ENCODE assay signal across 9 mouse cellular contexts in the genomic region with DNA sequence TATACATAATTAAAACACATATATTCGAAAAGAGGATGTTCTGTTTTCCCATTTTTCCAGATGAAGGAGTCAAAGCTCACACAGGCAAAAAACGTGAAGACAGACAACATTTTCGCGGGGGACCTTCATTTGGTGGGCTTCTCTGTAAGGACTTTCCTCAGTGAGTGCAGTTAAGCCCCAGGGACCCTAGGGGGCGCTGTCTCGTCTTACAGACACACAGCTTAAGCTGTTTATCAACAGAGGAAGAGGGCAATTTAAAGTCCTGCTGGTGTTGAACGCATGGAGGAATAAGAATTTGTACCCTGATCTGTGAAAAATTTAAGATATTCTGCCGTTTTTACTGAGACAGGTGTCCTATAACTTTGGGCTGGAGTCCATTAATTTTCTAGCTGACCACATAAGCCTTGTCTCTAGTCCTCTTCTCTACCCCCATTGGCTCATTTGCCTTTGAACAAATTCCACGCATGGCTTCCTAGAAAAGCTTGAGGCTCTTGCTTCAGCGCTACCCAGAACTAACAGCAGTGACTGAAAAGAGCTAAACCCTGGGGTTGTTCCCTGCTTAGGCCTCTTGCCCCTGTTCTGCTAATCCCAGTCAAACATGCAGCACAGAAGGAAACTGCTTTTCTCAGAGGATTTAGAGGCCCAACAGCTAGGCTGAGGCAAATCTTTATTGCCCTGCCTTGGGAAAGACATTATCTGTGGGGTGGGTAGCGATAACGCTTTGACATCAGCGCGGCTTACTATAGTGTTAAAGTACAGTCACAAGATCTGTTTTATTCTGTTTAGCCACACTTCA.
A peak's percentile ranks its signal among the peaks of the same experiment; 100 is the strongest.
DNase-seq lines count a peak whose midpoint lies in the region; ATAC-seq and TF ChIP-seq lines count a peak whose summit lies in the region.
"Had no signal": no experiment of that assay in that cellular context is flagged by ENCODE, and none has a peak within 500 bp of the region (broad histone marks: within the 10 kb centered on the region; RNA-seq: fewer than 3 reads in every experiment).

No protein-coding gene starts in this region.

- TF ChIP-seq EP300 in liver, postnatal 0 days (IDR thresholded peaks at IDR 0.05; ENCODE audit: low read depth): no peak
- TF ChIP-seq EP300 in stomach, postnatal 0 days (optimal IDR thresholded peaks at IDR 0.05): no peak

- peak; percentile 64 for DNase-seq in forebrain, embryonic 11.5 days (ENCODE audit: low spot score)
- peak; percentile 53 for DNase-seq in embryo, embryonic 10.5 days (ENCODE audit: low spot score)
- peak; percentile 21 for DNase-seq in liver, postnatal 0 days
- DNase-seq in stomach, postnatal 0 days (ENCODE audit: low spot score): no peak
- no peak for DNase-seq in urinary bladder, postnatal 4 days (ENCODE audit: low spot score in 2 of 2)

- no peaks in the 10 kb centered on the region for H3K27me3 ChIP-seq in forebrain, embryonic 11.5 days (ENCODE audit: control insufficient read depth, insufficient read depth, low read length)
- no peaks in the 10 kb centered on the region for H3K27me3 ChIP-seq in forebrain, embryonic 16.5 days (replicated peaks; ENCODE audit: control insufficient read depth, insufficient read depth, low read length)
- H3K27me3 ChIP-seq in E14TG2a.4 (ENCODE audit: insufficient read depth, low read length): no peaks in the 10 kb centered on the region
- no peaks in the 10 kb centered on the region for H3K27me3 ChIP-seq in liver, postnatal 0 days (ENCODE audit: insufficient read depth, low read length)
- no peaks in the 10 kb centered on the region for H3K27me3 ChIP-seq in stomach, postnatal 0 days (ENCODE audit: control insufficient read depth, insufficient read depth, low read length)
- no peaks in the 10 kb centered on the region for H3K27me3 ChIP-seq in hindbrain, embryonic 12.5 days
- H3K27me3 ChIP-seq: megakaryocyte, embryonic 14.5 days had no signal

- 61% methylated on average over 14 of the region's 14 CpGs for WGBS in forebrain, embryonic 11.5 days
- WGBS in forebrain, embryonic 16.5 days: 59% methylated on average over 14 of the region's 14 CpGs
- 65% methylated on average over 14 of the region's 14 CpGs for WGBS in liver, postnatal 0 days (ENCODE audit: insufficient replicate concordance)
- WGBS in stomach, postnatal 0 days: 68% methylated on average over 14 of the region's 14 CpGs
- 79% methylated on average over 14 of the region's 14 CpGs for WGBS in hindbrain, embryonic 12.5 days

- TF ChIP-seq CTCF in E14TG2a.4 (conservative IDR thresholded peaks at IDR 0.05; ENCODE audit: low read length): peak; percentile 40; the same call in 1 of the 2 replicates
- TF ChIP-seq CTCF in liver, postnatal 0 days (IDR thresholded peaks at IDR 0.05; ENCODE audit: low read depth): peak; percentile 41
- peak; percentile 63 for TF ChIP-seq CTCF in stomach, postnatal 0 days (IDR thresholded peaks at IDR 0.05; ENCODE audit: low read depth)

- no peaks in the 10 kb centered on the region for H3K36me3 ChIP-seq in forebrain, embryonic 11.5 days (ENCODE audit: control insufficient read depth, insufficient read depth, low read length)
- no peaks in the 10 kb centered on the region for H3K36me3 ChIP-seq in forebrain, embryonic 16.5 days (ENCODE audit: control insufficient read depth, insufficient read depth)
- no peaks in the 10 kb centered on the region for H3K36me3 ChIP-seq in E14TG2a.4 (ENCODE audit: insufficient read depth, low read length)
- no peaks in the 10 kb centered on the region for H3K36me3 ChIP-seq in liver, postnatal 0 days (replicated peaks; ENCODE audit: insufficient read depth, low read length)
- no peaks in the 10 kb centered on the region for H3K36me3 ChIP-seq in stomach, postnatal 0 days (ENCODE audit: control insufficient read depth, insufficient read depth, low read length)
- H3K36me3 ChIP-seq in hindbrain, embryonic 12.5 days: no peaks in the 10 kb centered on the region

- no peak overlapping the region for H3K27ac ChIP-seq in forebrain, embryonic 11.5 days (ENCODE audit: low read depth, low read length)
- H3K27ac ChIP-seq in forebrain, embryonic 16.5 days (ENCODE audit: low read length): no peak overlapping the region
- no peak overlapping the region for H3K27ac ChIP-seq in liver, postnatal 0 days (ENCODE audit: low read depth)
- no peak overlapping the region for H3K27ac ChIP-seq in stomach, postnatal 0 days (replicated peaks)
- H3K27ac ChIP-seq in hindbrain, embryonic 12.5 days: no peak overlapping the region

- H3K9me3 ChIP-seq in forebrain, embryonic 11.5 days (ENCODE audit: control insufficient read depth, low read length): no peaks in the 10 kb centered on the region; the same call in 1 of the 2 replicates
- peaks cover 2% of the 10 kb centered on the region; the same call in 1 of the 2 replicates for H3K9me3 ChIP-seq in forebrain, embryonic 16.5 days (ENCODE audit: control insufficient read depth, low read length)
- H3K9me3 ChIP-seq in E14TG2a.4 (ENCODE audit: low read length): peaks cover 55% of the 10 kb centered on the region
- H3K9me3 ChIP-seq in liver, postnatal 0 days (ENCODE audit: low read length): peaks cover 5% of the 10 kb centered on the region; the same call in 1 of the 2 replicates
- no peaks in the 10 kb centered on the region for H3K9me3 ChIP-seq in stomach, postnatal 0 days (ENCODE audit: control insufficient read depth, low read length)
- peaks cover 10% of the 10 kb centered on the region for H3K9me3 ChIP-seq in hindbrain, embryonic 12.5 days (replicated peaks)

- H3K9ac ChIP-seq in forebrain, embryonic 11.5 days (ENCODE audit: low read length): no peak overlapping the region
- H3K9ac ChIP-seq in forebrain, embryonic 16.5 days (replicated peaks; ENCODE audit: low read depth, low read length): no peak overlapping the region
- no peak overlapping the region for H3K9ac ChIP-seq in liver, postnatal 0 days (replicated peaks)
- no peak overlapping the region for H3K9ac ChIP-seq in stomach, postnatal 0 days (ENCODE audit: low read length)
- no peak overlapping the region for H3K9ac ChIP-seq in hindbrain, embryonic 12.5 days

- peak; percentile 57 for ATAC-seq in forebrain, embryonic 11.5 days (replicated peaks; ENCODE audit: low FRiP score)
- ATAC-seq in forebrain, embryonic 16.5 days: no peak
- no peak for ATAC-seq in liver, postnatal 0 days
- ATAC-seq in stomach, postnatal 0 days (ENCODE audit: low FRiP score, low TSS enrichment): no peak
- no peak for ATAC-seq in hindbrain, embryonic 12.5 days (ENCODE audit: low FRiP score)

- H3K4me3 ChIP-seq in forebrain, embryonic 11.5 days (ENCODE audit: low read depth, low read length): no peak overlapping the region
- H3K4me3 ChIP-seq in forebrain, embryonic 16.5 days (replicated peaks; ENCODE audit: low read length): no peak overlapping the region
- no peak overlapping the region for H3K4me3 ChIP-seq in E14TG2a.4 (replicated peaks; ENCODE audit: low read length)
- H3K4me3 ChIP-seq in liver, postnatal 0 days (ENCODE audit: low read depth, low read length): no peak overlapping the region
- no peak overlapping the region for H3K4me3 ChIP-seq in stomach, postnatal 0 days (ENCODE audit: low read depth, low read length)
- H3K4me3 ChIP-seq in hindbrain, embryonic 12.5 days: no peak overlapping the region
- H3K4me3 ChIP-seq: megakaryocyte, embryonic 14.5 days had no signal

- no peaks in the 10 kb centered on the region for H3K4me1 ChIP-seq in forebrain, embryonic 11.5 days (replicated peaks; ENCODE audit: control insufficient read depth, insufficient read depth, low read length)
- H3K4me1 ChIP-seq in forebrain, embryonic 16.5 days (replicated peaks; ENCODE audit: control insufficient read depth, insufficient read depth, low read length): peaks cover 13% of the 10 kb centered on the region
- H3K4me1 ChIP-seq in E14TG2a.4 (replicated peaks; ENCODE audit: low read depth, low read length): no peaks in the 10 kb centered on the region
- no peaks in the 10 kb centered on the region for H3K4me1 ChIP-seq in liver, postnatal 0 days (ENCODE audit: insufficient read depth)
- H3K4me1 ChIP-seq in stomach, postnatal 0 days (replicated peaks; ENCODE audit: control insufficient read depth, insufficient read depth): no peaks in the 10 kb centered on the region
- H3K4me1 ChIP-seq in hindbrain, embryonic 12.5 days: no peaks in the 10 kb centered on the region
- H3K4me1 ChIP-seq: megakaryocyte, embryonic 14.5 days had no signal

- H3K4me2 ChIP-seq in forebrain, embryonic 11.5 days (ENCODE audit: low read depth, low read length, severe bottlenecking): no peak overlapping the region
- H3K4me2 ChIP-seq in forebrain, embryonic 16.5 days (ENCODE audit: low read length): no peak overlapping the region
- no peak overlapping the region for H3K4me2 ChIP-seq in liver, postnatal 0 days (ENCODE audit: low read depth, low read length)
- no peak overlapping the region for H3K4me2 ChIP-seq in stomach, postnatal 0 days (replicated peaks; ENCODE audit: low read depth)
- H3K4me2 ChIP-seq in hindbrain, embryonic 12.5 days (replicated peaks): no peak overlapping the region

Comparison
In these comparisons a context has a peak if more than half of its experiments do, and no peak if none do; other contexts are left out.
1. DNase-seq: peak in forebrain, embryonic 11.5 days (single experiment), embryo, embryonic 10.5 days (single experiment) and liver, postnatal 0 days (single experiment); none in stomach, postnatal 0 days (single experiment) and urinary bladder, postnatal 4 days (0 of 2).
2. Peak in every context shown above with its lines, with median percentiles within 50 percentile points of each other: CTCF ChIP-seq.